In the genomic region with DNA sequence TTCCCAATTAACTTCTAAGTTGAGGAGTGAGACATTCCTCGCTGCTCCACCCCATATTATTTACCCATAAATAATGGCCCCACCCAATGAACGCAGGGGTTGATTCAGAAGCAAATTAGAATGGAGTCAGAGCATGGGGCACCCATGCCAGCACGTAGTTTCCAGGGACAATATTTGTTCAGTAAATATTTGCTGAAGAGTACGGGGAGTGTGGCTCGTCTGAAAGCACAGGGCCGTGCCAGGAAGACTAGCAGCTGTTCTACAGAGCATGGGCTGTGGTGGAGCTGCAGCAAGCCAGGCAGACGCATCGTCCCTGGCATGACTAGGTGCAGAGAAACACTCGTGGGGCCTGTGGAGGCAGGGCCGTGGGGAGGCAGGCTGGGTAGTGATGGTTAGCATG, we compare ENCODE assay signal across 12 mouse cellular contexts. TPM values are rescaled to one million over a fixed set of nuclear protein-coding genes. Genes with fewer than 3 reads are reported as not detected.
DNase-seq lines count a peak whose midpoint lies in the region; ATAC-seq lines count a peak whose summit lies in the region.
"Had no signal": no experiment of that assay in that cellular context is flagged by ENCODE, and none has a peak within 500 bp of the region (broad histone marks: within the 10 kb centered on the region; RNA-seq: fewer than 3 reads in every experiment).

No protein-coding gene starts in this region.

- ATAC-seq in heart, embryonic 13.5 days (ENCODE audit: extremely low read depth, insufficient number of reproducible peaks, low FRiP score, low TSS enrichment): no peak
- no peak for ATAC-seq in heart, embryonic 14.5 days (ENCODE audit: insufficient number of reproducible peaks, insufficient read depth, low FRiP score, low read depth)
- ATAC-seq in limb, embryonic 12.5 days (ENCODE audit: insufficient number of reproducible peaks, insufficient read depth, low FRiP score, low TSS enrichment, low read depth): no peak
- ATAC-seq: forebrain, embryonic 16.5 days; midbrain, embryonic 15.5 days had no signal

- intact Hi-C loops in left cerebral cortex, postnatal 14 days (cut with DNase I): no loop called here

- peaks cover 69% of the 10 kb centered on the region for H3K4me1 ChIP-seq in heart, embryonic 13.5 days
- peaks cover 34 to 52% of the 10 kb centered on the region in 2 experiments for H3K4me1 ChIP-seq in heart, embryonic 14.5 days (ENCODE audit: control insufficient read depth in 2 of 2, insufficient read depth in 2 of 2, low read length in 2 of 2)
- H3K4me1 ChIP-seq in limb, embryonic 12.5 days (replicated peaks): peaks cover 35% of the 10 kb centered on the region
- H3K4me1 ChIP-seq: midbrain, embryonic 15.5 days had no signal

- H3K27ac ChIP-seq in heart, embryonic 13.5 days (replicated peaks): peak overlapping the region; percentile 90
- H3K27ac ChIP-seq in heart, embryonic 14.5 days (replicated peaks in 1 of 2; ENCODE audit: control insufficient read depth in 1 of 2, insufficient read depth in 1 of 2, low read depth in 2 of 2, low read length in 2 of 2): peak overlapping the region; percentile 56 to 84; a peak in 3 of 4 replicates
- peak overlapping the region; percentile 58 for H3K27ac ChIP-seq in limb, embryonic 12.5 days
- H3K27ac ChIP-seq: midbrain, embryonic 15.5 days had no signal

- DNase-seq in heart, adult 8-10 months (ENCODE audit: low spot score): no peak
- peak; percentile 52 for DNase-seq in lung, postnatal 10 days
- DNase-seq in gastrocnemius, postnatal 25 days: no peak
- no peak for DNase-seq in left cerebral cortex, postnatal 14 days (ENCODE audit: low spot score in 2 of 2)
- no peak for DNase-seq in spleen, adult 12 weeks (ENCODE audit: low spot score)
- DNase-seq: embryo, embryonic 11 days had no signal

- no peak overlapping the region for H3K4me3 ChIP-seq in heart, embryonic 13.5 days
- H3K4me3 ChIP-seq in heart, embryonic 14.5 days (ENCODE audit: control insufficient read depth in 1 of 2, insufficient read depth in 1 of 2, low read depth in 1 of 2, low read length in 2 of 2): no peak overlapping the region
- no peak overlapping the region for H3K4me3 ChIP-seq in limb, embryonic 12.5 days (replicated peaks)
- H3K4me3 ChIP-seq: midbrain, embryonic 15.5 days had no signal

- peaks cover 85% of the 10 kb centered on the region for H3K36me3 ChIP-seq in heart, embryonic 13.5 days
- peaks cover 87% of the 10 kb centered on the region for H3K36me3 ChIP-seq in heart, embryonic 14.5 days (ENCODE audit: control insufficient read depth, insufficient read depth, low read length)
- H3K36me3 ChIP-seq in limb, embryonic 12.5 days: peaks cover 52% of the 10 kb centered on the region
- H3K36me3 ChIP-seq: midbrain, embryonic 15.5 days had no signal

- WGBS in heart, embryonic 13.5 days: 51% methylated on average over 10 of the region's 10 CpGs
- 53% methylated on average over 10 of the region's 10 CpGs for WGBS in heart, embryonic 14.5 days
- 49% methylated on average over 10 of the region's 10 CpGs for WGBS in limb, embryonic 12.5 days

- H3K9ac ChIP-seq in heart, embryonic 13.5 days: peak overlapping the region; percentile 55
- peak overlapping the region; percentile 22; the same call in 1 of the 2 replicates for H3K9ac ChIP-seq in heart, embryonic 14.5 days (ENCODE audit: low read length)
- H3K9ac ChIP-seq in limb, embryonic 12.5 days (replicated peaks): no peak overlapping the region
- H3K9ac ChIP-seq: midbrain, embryonic 15.5 days had no signal

- no peak overlapping the region for H3K4me2 ChIP-seq in heart, embryonic 13.5 days
- H3K4me2 ChIP-seq in heart, embryonic 14.5 days (ENCODE audit: low read length): no peak overlapping the region
- no peak overlapping the region for H3K4me2 ChIP-seq in limb, embryonic 12.5 days
- H3K4me2 ChIP-seq: midbrain, embryonic 15.5 days had no signal

- H3K27me3 ChIP-seq in heart, embryonic 13.5 days (replicated peaks): no peaks in the 10 kb centered on the region
- H3K27me3 ChIP-seq in heart, embryonic 14.5 days (ENCODE audit: control insufficient read depth, insufficient read depth, low read length): no peaks in the 10 kb centered on the region
- no peaks in the 10 kb centered on the region for H3K27me3 ChIP-seq in limb, embryonic 12.5 days
- H3K27me3 ChIP-seq: midbrain, embryonic 15.5 days had no signal

- peaks cover under 1% of the 10 kb centered on the region; the same call in 1 of the 2 replicates for H3K9me3 ChIP-seq in heart, embryonic 13.5 days
- H3K9me3 ChIP-seq in heart, embryonic 14.5 days (ENCODE audit: control insufficient read depth, low read length): no peaks in the 10 kb centered on the region
- no peaks in the 10 kb centered on the region for H3K9me3 ChIP-seq in limb, embryonic 12.5 days
- H3K9me3 ChIP-seq: midbrain, embryonic 15.5 days had no signal

RNA-seq across cellular contexts. Expression of gene Lamb1, which starts 29.5 kb away (rescaled TPM):
- 90.6 and 91.3 TPM in 2 replicates for polyA plus RNA-seq in heart, embryonic 13.5 days (2015; fragmentation: Nextera tagmentation; extraction: Ambion mirVana)
- total RNA-seq in heart, adult 8-10 months (2022): 10 to 100 TPM; 44.0 to 51.1 (median 48.7) TPM
- polyA plus RNA-seq in heart, embryonic 14.5 days (2014; fragmentation: Nextera tagmentation; extraction: Ambion mirVana): 96.3 and 101 TPM in 2 replicates
- polyA plus RNA-seq in limb, embryonic 12.5 days (2016; fragmentation: Nextera tagmentation; extraction: Ambion mirVana): 60.4 and 64.8 TPM in 2 replicates
- total RNA-seq in gastrocnemius, postnatal 25 days (2021): 10 to 100 TPM; 31.7 to 32.2 TPM
- total RNA-seq in left cerebral cortex, postnatal 14 days (2021): 10 to 100 TPM; 26.2 to 28.1 TPM
- total RNA-seq: hematopoietic stem cell, adult 5-6 weeks had no signal

RNA-seq across cellular contexts. Expression of gene Gm6993, which starts 54.0 kb away (rescaled TPM):
- polyA plus RNA-seq in heart, embryonic 13.5 days (2015; fragmentation: Nextera tagmentation; extraction: Ambion mirVana): not detected in 2 replicates
- not detected for total RNA-seq in heart, adult 8-10 months (2022)
- not detected in 2 replicates for polyA plus RNA-seq in heart, embryonic 14.5 days (2014; fragmentation: Nextera tagmentation; extraction: Ambion mirVana)
- not detected in 2 replicates for polyA plus RNA-seq in limb, embryonic 12.5 days (2016; fragmentation: Nextera tagmentation; extraction: Ambion mirVana)
- not detected for total RNA-seq in gastrocnemius, postnatal 25 days (2021)
- not detected for total RNA-seq in left cerebral cortex, postnatal 14 days (2021)
- total RNA-seq: hematopoietic stem cell, adult 5-6 weeks had no signal
- polyA plus RNA-seq: forebrain, embryonic 16.5 days; midbrain, embryonic 15.5 days had no signal

RNA-seq across cellular contexts. Expression of gene Dld, which starts 56.7 kb away (rescaled TPM):
- 179 and 190 TPM in 2 replicates for polyA plus RNA-seq in heart, embryonic 13.5 days (2015; fragmentation: Nextera tagmentation; extraction: Ambion mirVana)
- total RNA-seq in heart, adult 8-10 months (2022): 100 to 1,000 TPM; 368 to 419 (median 398) TPM
- polyA plus RNA-seq in heart, embryonic 14.5 days (2014; fragmentation: Nextera tagmentation; extraction: Ambion mirVana): 214 and 224 TPM in 2 replicates
- 160 and 167 TPM in 2 replicates for polyA plus RNA-seq in limb, embryonic 12.5 days (2016; fragmentation: Nextera tagmentation; extraction: Ambion mirVana)
- total RNA-seq in gastrocnemius, postnatal 25 days (2021): 100 to 1,000 TPM; 207 to 215 TPM
- total RNA-seq in left cerebral cortex, postnatal 14 days (2021): 100 to 1,000 TPM; 112 to 114 TPM
